Mouse (Mus musculus) left cerebral cortex, adult 2 months (tissue): ENCODE measurements at regions not wholly inside any gene's neighbourhood (a gene's known extent, or its start where the extent isn't known, plus 50 kb on each side); places are given as distances from the start of the nearest gene placed in this dataset.

Source experiments
- DNase-seq, 2 experiments: peaks; one replicate each; pipeline ENCODE4 v3.0.0; 2021 to 2022; ENCODE audit warnings: low spot score in 2 of 2, mixed read lengths in 1 of 2; ENCODE audit errors: extremely low spot score in 1 of 2
- H3K27ac ChIP-seq: fragments of 200-600 bp; 2 replicates; pipeline ENCODE4 v1.8.1; 2022
- H3K4me3 ChIP-seq: fragments of 200-600 bp; 2 replicates; pipeline ENCODE4 v1.8.1; 2022
- CTCF ChIP-seq: fragments of 200-600 bp; IDR thresholded peaks from 2 replicates; pipeline ENCODE4 v1.8.1; 2022; ENCODE audit warnings: antibody characterized with exemption, mild to moderate bottlenecking, moderate library complexity
- intact Hi-C: fragments of 180-260 bp; cut with DNase I; formaldehyde crosslinking; loops from one replicate; pipeline ENCODE4 v1.15.1; 2025

DNA sequence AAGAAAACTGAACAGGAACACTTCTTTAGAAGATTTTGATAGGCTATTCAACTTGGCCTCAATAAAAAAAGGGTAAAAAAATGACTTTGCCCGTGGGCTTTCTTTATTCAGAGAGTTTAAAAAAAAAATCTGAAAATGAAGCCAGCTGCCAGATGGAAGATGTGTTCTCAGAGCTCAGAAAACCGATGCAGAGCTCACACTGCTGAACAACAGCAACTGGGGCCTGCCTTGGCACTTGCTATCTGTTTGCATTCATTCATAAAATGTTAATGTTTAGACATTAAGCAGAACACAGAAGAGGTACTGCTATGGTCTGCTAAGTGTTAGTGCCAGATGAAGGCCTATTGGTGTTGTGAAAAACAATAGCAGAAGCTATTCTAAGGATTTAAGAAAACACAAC lies 173.8 kb upstream of the Smc2 start:
- no peak for DNase-seq
- no peak overlapping the region for H3K4me3 ChIP-seq
- H3K27ac ChIP-seq = no peak overlapping the region
- intact Hi-C loops = no loop called here
- no peak for TF ChIP-seq CTCF

DNA sequence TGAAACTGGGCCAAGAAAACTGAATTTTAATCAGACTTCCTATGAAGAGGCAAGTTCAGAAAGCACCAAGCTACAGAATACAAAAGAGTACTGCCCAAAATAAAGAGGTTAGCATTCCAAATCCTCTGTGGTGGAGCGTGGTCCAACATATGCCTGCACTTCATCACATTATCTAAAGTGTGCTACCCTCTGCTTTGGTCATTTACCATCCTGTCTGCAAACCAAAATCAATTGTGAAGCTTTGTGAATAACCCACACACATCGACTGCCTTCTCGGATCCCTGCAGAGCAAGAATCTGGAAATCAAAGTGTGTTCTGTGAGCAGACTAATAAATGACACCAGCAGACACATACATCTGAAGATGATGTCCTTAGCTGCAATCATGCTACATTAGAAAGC lies 156.6 kb upstream of the Smc2 start:
- TF ChIP-seq CTCF = no peak
- intact Hi-C loops = no loop called here
- Histone ChIP-seq H3K27ac (no peak overlapping the region), H3K4me3 (no peak overlapping the region)
- DNase-seq = no peak

DNA sequence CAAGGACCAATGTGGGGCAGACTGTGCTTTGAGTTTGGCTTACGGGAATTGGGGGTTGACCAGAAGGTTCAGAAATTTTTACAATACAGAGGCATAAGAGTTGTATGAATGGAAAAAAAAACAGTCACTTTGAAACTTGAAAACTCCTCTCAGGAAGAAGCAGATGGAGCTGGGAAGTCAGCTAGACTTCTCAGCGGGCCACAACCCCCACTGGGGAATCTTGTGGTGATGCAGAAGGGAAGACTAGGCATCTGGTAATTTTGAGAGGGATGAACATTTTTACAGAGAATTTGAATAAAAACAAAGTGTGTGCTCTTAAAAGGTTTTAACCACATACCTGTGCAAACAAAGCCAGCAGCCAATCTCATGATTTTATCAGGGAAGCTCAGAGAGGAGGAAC lies 154.1 kb upstream of the Smc2 start:
- Histone ChIP-seq H3K4me3 (no peak overlapping the region), H3K27ac (peak overlapping the region; percentile 17; the same call in 1 of the 2 replicates)
- no peak for DNase-seq
- TF ChIP-seq CTCF = no peak
- intact Hi-C loops = no loop called here

DNA sequence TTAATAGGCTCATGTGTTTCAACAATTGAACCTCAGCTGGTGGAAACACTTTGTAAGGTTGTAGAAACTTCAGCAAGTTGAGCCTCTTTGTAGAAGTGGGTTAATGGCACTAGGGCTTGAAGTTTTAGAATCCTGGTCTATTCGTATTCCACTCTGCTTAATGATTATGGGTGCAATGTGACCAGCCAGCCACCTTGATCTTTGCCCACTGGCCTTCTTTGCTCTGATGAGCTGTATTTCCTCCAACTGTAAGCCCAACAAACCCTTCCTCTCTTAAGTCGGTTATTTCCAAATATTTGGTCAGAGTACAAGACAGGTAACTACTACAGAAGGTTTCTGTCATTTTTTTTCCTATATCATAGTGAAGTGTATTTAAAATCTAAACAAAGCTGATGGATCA lies 145.4 kb upstream of the Smc2 start:
- no peak for TF ChIP-seq CTCF
- no peak for DNase-seq
- Histone ChIP-seq H3K27ac (no peak overlapping the region), H3K4me3 (no peak overlapping the region)
- intact Hi-C loops = no loop called here

DNA sequence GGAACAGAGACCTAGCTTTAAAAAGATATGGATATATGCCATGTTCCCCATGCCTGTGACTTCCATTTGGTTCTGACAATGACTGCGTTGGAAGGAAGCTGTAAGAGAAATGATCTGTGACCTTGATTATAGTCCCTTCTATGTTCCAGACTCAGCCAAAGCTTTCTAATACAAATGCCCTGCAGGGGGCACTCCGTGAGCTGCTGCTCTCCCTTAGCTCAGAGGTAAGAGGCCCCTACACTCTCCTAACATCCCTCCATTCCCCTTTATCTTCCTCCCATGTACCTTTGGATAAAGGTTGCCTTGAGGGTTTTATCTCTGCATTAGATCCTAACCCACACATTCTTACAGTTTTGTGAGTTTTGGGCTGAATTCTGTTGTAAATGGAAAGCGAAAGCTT lies 139.8 kb upstream of the Smc2 start:
- Histone ChIP-seq H3K27ac (no peak overlapping the region), H3K4me3 (no peak overlapping the region)
- peak; percentile 20 for TF ChIP-seq CTCF
- intact Hi-C loops = no loop called here
- no peak for DNase-seq

DNA sequence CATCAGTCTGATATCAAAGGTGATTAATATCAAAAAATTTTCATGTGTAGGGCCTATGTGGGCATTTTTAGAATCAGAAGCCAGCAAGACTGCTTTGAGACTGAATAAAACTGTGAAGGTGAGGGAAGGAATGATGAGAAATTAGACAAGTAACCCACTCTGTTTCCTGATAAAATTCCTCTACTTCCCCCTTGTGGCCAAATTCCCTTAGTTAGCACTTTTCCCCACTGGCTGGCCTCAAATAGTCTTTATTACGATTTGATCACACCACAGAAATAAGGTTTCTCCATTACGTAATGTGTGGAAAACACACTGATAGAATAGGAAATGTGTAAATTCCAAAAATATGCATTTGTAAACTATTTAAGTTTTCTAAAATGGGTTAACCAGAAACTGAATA lies 137.4 kb upstream of the Smc2 start:
- Histone ChIP-seq H3K27ac (no peak overlapping the region), H3K4me3 (no peak overlapping the region)
- DNase-seq = no peak
- intact Hi-C loops = no loop called here
- peak; percentile 39 for TF ChIP-seq CTCF

DNA sequence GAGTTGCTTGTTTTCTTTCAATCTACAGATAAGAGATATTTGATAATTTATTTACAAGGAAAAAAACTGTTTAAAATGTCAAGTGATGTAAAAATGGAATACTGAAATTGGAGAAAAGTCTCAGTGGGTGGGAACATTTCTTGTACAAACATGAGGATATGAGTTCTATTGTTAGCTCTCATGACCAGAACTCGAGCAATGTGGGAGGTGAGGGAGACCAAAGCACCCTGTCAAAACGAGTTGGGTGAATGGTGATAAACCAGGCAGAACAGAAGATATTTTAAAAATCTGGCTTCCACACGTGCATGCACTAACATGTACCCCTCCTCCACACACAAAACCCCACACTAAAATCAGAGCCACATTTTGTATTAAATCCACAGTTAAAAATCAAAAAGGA lies 114.7 kb upstream of the Smc2 start:
- H3K4me3 ChIP-seq = no peak overlapping the region
- DNase-seq = no peak
- intact Hi-C loops = no loop called here
- H3K27ac ChIP-seq = no peak overlapping the region
- no peak for TF ChIP-seq CTCF

DNA sequence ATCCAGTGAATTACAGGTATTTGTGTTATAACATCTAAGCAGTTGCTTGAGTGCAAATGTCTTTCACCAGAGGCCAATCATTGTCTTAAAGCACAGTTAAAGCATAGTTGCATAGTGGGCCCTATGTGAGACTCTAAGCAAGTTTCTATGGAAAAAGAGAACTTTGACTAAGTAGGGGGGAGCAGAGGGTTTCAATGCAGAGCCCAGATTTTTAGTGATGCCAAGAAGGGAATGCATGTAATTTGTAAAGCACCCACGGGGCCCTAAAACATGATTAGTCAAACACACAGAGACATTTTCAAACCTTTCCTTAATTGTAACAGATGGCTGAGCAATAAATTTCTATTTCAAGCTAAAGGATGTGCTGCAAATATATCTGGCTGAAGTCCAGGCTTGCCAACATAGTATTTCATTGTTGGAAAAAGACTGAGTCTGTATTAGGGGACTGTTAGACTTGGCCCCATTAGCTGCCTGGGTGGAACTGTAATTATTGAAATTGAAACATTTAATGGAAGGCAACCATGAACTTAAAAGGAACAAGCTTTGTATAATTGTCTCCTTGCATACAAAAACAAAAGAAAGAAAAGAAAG lies 107.6 kb upstream of the Smc2 start:
- DNase-seq = no peak
- no peak overlapping the region for H3K27ac ChIP-seq
- H3K4me3 ChIP-seq = no peak overlapping the region
- no peak for TF ChIP-seq CTCF
- intact Hi-C loops = no loop called here

DNA sequence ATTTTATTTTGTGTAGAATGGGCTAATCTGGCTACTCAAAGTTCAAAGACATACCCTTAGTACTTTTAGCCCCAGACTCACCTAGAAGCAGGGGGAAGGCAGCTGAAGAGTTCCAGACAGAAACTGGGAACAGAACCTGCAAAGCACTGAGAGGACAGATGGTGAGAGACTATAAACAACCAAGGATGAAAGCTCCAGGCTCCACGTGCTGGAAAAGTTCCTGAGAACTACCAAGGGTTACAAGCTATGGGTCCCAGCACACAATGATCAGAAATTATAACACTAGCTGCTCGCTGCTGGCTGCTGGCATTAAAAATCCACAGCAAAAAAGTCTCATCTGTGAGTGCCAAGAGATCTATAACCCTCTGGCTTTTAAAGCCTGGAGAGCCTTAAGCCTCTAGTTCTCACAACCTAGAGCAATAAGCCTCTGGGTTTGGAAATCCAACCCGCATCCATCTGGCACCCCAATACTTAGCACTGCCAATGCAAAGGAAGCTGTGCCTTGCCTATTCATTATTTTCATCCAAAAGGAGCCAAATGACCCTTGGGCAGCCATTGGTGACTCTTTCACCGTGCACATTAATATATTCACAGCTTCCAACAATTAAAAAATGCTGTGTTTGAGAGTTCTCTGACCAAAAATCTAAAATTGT lies 102.6 kb upstream of the Smc2 start:
- Histone ChIP-seq H3K4me3 (no peak overlapping the region), H3K27ac (no peak overlapping the region)
- no peak for DNase-seq
- TF ChIP-seq CTCF = no peak
- intact Hi-C loops = no loop called here

DNA sequence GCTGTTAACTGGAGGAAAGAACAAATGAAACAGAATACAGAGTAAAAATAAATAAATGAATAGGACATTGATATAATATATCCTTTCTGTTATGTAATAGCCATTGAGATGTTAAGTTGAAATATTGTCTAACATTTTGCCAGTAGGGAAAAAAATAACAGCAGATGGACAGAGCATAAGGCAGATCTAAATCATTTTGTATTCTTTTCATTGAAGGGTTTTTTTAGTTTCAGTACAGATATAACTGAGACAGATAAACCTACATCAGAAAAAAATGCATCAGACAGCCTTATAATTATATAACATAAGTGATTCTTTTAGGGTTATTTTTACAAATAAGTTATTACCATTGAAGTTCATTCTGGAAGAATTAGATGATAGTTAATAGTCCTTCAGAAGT lies 97.8 kb upstream of the Smc2 start:
- no peak for DNase-seq
- peak overlapping the region; percentile 82 for H3K27ac ChIP-seq
- H3K4me3 ChIP-seq = no peak overlapping the region
- intact Hi-C loops = no loop called here
- no peak for TF ChIP-seq CTCF

DNA sequence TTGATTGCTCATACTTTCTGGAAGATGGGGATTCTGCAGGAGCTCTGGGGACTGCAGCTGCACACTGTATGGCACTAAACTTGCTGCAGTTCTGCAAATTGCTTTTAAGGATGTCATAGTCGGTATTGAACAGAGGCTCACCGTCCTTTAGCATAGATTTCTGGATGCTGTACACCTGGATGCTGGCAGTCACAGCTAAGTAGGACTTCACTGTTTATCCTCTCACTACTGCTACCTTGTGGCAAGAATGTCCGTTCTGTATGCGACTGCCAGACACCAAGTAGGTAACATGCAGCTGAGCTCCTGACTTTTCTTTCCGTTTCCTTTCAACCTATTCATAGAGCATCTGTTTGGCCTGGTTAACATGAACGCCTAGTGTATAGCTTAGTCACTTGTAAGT lies 77.3 kb upstream of the Smc2 start:
- no peak for DNase-seq
- Histone ChIP-seq H3K27ac (no peak overlapping the region), H3K4me3 (no peak overlapping the region)
- peak; percentile 31 for TF ChIP-seq CTCF
- intact Hi-C loops = no loop called here

DNA sequence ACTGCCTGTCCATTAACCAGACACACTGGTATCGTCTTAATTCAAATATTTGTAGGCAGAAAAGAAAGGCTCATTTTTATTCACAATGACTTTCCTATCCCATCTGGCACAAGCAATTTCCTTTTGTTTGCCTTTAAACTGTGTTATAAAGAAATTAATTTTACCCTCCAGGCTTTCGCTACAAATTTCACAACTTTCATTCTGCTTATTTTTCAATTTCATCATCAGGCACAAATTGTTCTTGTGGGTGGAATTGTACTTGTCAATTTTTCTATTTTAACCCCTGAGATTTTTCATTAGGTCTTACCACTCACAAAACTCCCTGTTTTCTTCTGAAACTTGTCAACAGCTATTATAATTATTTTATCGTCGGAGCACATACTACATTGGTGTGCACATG lies 73.2 kb upstream of the Smc2 start:
- TF ChIP-seq CTCF = no peak
- intact Hi-C loops = no loop called here
- H3K27ac ChIP-seq = no peak overlapping the region
- no peak for DNase-seq
- no peak overlapping the region for H3K4me3 ChIP-seq

DNA sequence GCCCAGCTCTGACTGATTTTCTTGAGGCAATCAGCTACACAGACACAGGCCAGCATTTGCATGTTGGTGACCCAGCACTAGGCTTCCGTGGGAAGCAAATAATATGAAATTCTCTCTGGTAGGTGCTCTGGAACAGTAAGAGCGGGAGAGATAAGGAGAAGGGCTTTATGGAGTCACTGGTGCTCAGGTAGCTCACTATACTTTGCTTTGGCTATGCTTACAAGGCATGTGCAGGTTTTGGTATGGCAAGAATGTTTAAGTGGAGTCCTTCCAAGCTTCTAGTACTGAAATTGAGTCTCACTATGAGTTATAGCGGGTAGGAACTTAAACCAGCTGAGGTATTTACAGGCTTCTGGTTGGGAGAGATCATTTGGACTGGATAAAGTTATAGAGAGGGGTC lies 70.5 kb upstream of the Smc2 start:
- no peak for TF ChIP-seq CTCF
- DNase-seq = no peak
- no peak overlapping the region for H3K4me3 ChIP-seq
- H3K27ac ChIP-seq = no peak overlapping the region
- intact Hi-C loops = no loop called here
